In the genomic region with DNA sequence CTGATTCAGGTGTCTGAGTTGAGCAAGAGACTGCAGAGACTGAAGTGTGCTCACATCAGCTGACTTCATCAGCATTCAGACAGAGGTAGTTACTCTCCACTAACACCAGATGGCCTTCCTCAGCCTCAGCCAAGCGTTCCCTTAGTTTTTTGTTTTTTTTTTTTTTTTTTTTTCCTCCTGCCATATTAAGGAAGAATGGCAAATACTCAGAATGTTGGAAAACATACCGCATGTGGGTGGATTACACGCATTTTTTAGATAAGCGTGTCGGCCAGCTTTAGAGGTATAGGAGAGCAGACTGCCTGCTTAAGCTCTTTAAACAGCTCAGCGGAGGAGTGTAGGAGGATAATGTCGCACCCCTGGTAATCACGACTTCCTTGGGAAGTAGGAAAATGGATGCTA, we compare ENCODE assay signal across 11 mouse cellular contexts.
DNase-seq lines count a peak whose midpoint lies in the region; ATAC-seq lines count a peak whose summit lies in the region.
"Had no signal": no experiment of that assay in that cellular context is flagged by ENCODE, and none has a peak within 500 bp of the region (broad histone marks: within the 10 kb centered on the region; RNA-seq: fewer than 3 reads in every experiment).

No protein-coding gene starts in this region.

- no peaks in the 10 kb centered on the region for H3K9me3 ChIP-seq in heart, embryonic 12.5 days (replicated peaks)
- H3K9me3 ChIP-seq in midbrain, embryonic 14.5 days (ENCODE audit: control insufficient read depth, low read length), result no peaks in the 10 kb centered on the region
- H3K9me3 ChIP-seq in midbrain, embryonic 11.5 days (ENCODE audit: control insufficient read depth, low read length), result no peaks in the 10 kb centered on the region
- H3K9me3 ChIP-seq in hindbrain, embryonic 16.5 days (ENCODE audit: control insufficient read depth, low read length), result no peaks in the 10 kb centered on the region

- peak; percentile 13 for DNase-seq in heart, postnatal 4 days
- peak; percentile 58 for DNase-seq in midbrain, embryonic 14.5 days
- no peak for DNase-seq in midbrain, embryonic 11.5 days (ENCODE audit: low spot score, missing footprints)
- DNase-seq in right cerebral cortex, postnatal 36 days (ENCODE audit: low spot score in 2 of 2), result peak; percentile 29 to 52
- DNase-seq in urinary bladder, postnatal 10 days (ENCODE audit: low spot score), result no peak
- no peak for DNase-seq in spleen, adult 18-20 months
- DNase-seq: adrenal gland, postnatal 36 days; gastrocnemius, postnatal 25 days; lung, adult 2 months had no signal

- H3K27me3 ChIP-seq in heart, embryonic 12.5 days (replicated peaks), result no peaks in the 10 kb centered on the region
- no peaks in the 10 kb centered on the region for H3K27me3 ChIP-seq in midbrain, embryonic 14.5 days (ENCODE audit: control insufficient read depth, insufficient read depth, low read length)
- no peaks in the 10 kb centered on the region for H3K27me3 ChIP-seq in midbrain, embryonic 11.5 days (ENCODE audit: control insufficient read depth, insufficient read depth, low read length)
- H3K27me3 ChIP-seq in hindbrain, embryonic 16.5 days (replicated peaks; ENCODE audit: control insufficient read depth, insufficient read depth, low read length), result no peaks in the 10 kb centered on the region

- H3K9ac ChIP-seq in heart, embryonic 12.5 days, result no peak overlapping the region
- no peak overlapping the region for H3K9ac ChIP-seq in midbrain, embryonic 14.5 days (replicated peaks; ENCODE audit: low read length)
- no peak overlapping the region for H3K9ac ChIP-seq in midbrain, embryonic 11.5 days (ENCODE audit: low read length)
- no peak overlapping the region for H3K9ac ChIP-seq in hindbrain, embryonic 16.5 days (ENCODE audit: low read depth, low read length)

- 26% methylated on average over 8 of the region's 8 CpGs for WGBS in heart, embryonic 12.5 days
- 38% methylated on average over 8 of the region's 8 CpGs for WGBS in midbrain, embryonic 14.5 days
- 47% methylated on average over 8 of the region's 8 CpGs for WGBS in midbrain, embryonic 11.5 days
- WGBS in hindbrain, embryonic 16.5 days, result 48% methylated on average over 8 of the region's 8 CpGs

- no peaks in the 10 kb centered on the region for H3K36me3 ChIP-seq in heart, embryonic 12.5 days
- H3K36me3 ChIP-seq in midbrain, embryonic 14.5 days (ENCODE audit: control insufficient read depth, insufficient read depth, low read length), result no peaks in the 10 kb centered on the region
- H3K36me3 ChIP-seq in midbrain, embryonic 11.5 days (ENCODE audit: control insufficient read depth, insufficient read depth, low read length), result no peaks in the 10 kb centered on the region
- H3K36me3 ChIP-seq in hindbrain, embryonic 16.5 days (ENCODE audit: control insufficient read depth, insufficient read depth, low read length), result no peaks in the 10 kb centered on the region

- H3K4me3 ChIP-seq in heart, embryonic 12.5 days, result no peak overlapping the region
- no peak overlapping the region for H3K4me3 ChIP-seq in midbrain, embryonic 14.5 days (replicated peaks; ENCODE audit: low read depth, low read length)
- no peak overlapping the region for H3K4me3 ChIP-seq in midbrain, embryonic 11.5 days (ENCODE audit: low read depth, low read length)
- no peak overlapping the region for H3K4me3 ChIP-seq in hindbrain, embryonic 16.5 days (ENCODE audit: low read length)

- no peak for ATAC-seq in heart, embryonic 12.5 days (ENCODE audit: insufficient number of reproducible peaks, low FRiP score)
- no peak; the same call in 1 of the 2 replicates for ATAC-seq in midbrain, embryonic 14.5 days (ENCODE audit: low FRiP score, low TSS enrichment)
- ATAC-seq in midbrain, embryonic 11.5 days (ENCODE audit: low FRiP score), result no peak
- ATAC-seq in hindbrain, embryonic 16.5 days, result no peak

- no peak overlapping the region for H3K4me2 ChIP-seq in heart, embryonic 12.5 days
- H3K4me2 ChIP-seq in midbrain, embryonic 14.5 days (ENCODE audit: low read length), result no peak overlapping the region
- no peak overlapping the region for H3K4me2 ChIP-seq in midbrain, embryonic 11.5 days
- peak overlapping the region; percentile 28; the same call in 1 of the 2 replicates for H3K4me2 ChIP-seq in hindbrain, embryonic 16.5 days (ENCODE audit: low read length)

- no peak overlapping the region for H3K27ac ChIP-seq in heart, embryonic 12.5 days (ENCODE audit: poor library complexity, severe bottlenecking)
- no peak overlapping the region for H3K27ac ChIP-seq in midbrain, embryonic 14.5 days (replicated peaks; ENCODE audit: low read depth, low read length)
- H3K27ac ChIP-seq in midbrain, embryonic 11.5 days (ENCODE audit: low read depth, low read length), result no peak overlapping the region
- H3K27ac ChIP-seq in hindbrain, embryonic 16.5 days (ENCODE audit: low read depth, low read length), result no peak overlapping the region

- 0 out of 2 replicates have a peak, but pooled peaks cover 4% of the 10 kb centered on the region for H3K4me1 ChIP-seq in heart, embryonic 12.5 days (replicated peaks)
- H3K4me1 ChIP-seq in midbrain, embryonic 14.5 days (ENCODE audit: control insufficient read depth, insufficient read depth, low read length), result no peaks in the 10 kb centered on the region
- no peaks in the 10 kb centered on the region for H3K4me1 ChIP-seq in midbrain, embryonic 11.5 days (ENCODE audit: control insufficient read depth, insufficient read depth, low read length)
- no peaks in the 10 kb centered on the region for H3K4me1 ChIP-seq in hindbrain, embryonic 16.5 days (ENCODE audit: control insufficient read depth, insufficient read depth, low read depth, low read length)

Comparison
In these comparisons a context has a peak if more than half of its experiments do, and no peak if none do; other contexts are left out.
1. DNase-seq: peak in heart, postnatal 4 days (single experiment), midbrain, embryonic 14.5 days (single experiment) and right cerebral cortex, postnatal 36 days (2 of 2); none in midbrain, embryonic 11.5 days (single experiment), urinary bladder, postnatal 10 days (single experiment) and spleen, adult 18-20 months (0 of 2).